Mouse (Mus musculus): ENCODE results near the gene Plaur. TPM values are rescaled to one million over a fixed set of nuclear protein-coding genes. Genes with fewer than 3 reads are reported as not detected.

Plaur gene
- polyA plus RNA-seq, 1 experiment from 2014 or later, result 7.8 TPM

DNA sequence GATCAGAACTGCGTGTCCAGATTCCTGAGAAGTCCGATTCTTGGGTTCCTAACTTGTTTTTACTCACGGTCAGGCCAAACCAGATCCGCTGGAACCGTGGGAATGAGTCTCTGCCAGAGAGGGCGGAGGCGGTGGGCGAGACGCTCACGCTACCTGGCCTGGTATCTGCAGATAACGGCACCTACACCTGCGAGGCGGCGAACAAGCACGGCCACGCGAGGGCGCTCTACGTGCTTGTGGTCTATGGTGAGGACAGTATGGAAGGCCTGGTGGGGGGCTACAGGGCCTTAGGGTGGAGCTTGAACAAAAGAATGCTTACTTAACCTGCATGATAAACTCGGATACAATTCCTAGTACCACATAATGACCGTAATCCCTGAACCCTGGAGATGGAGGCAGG lies 39.2 kb downstream of the Plaur start:
- ATAC-seq, result no peak
- Histone ChIP-seq H3K9ac (ENCODE audit: low read depth, low read length) (no peak overlapping the region), H3K4me1 (replicated peaks; ENCODE audit: control insufficient read depth, insufficient read depth, low read length) (no peaks in the 10 kb centered on the region), H3K27me3 (replicated peaks; ENCODE audit: control insufficient read depth, insufficient read depth, low read length) (peaks cover 24% of the 10 kb centered on the region), H3K4me3 (ENCODE audit: low read depth, low read length) (no peak overlapping the region), H3K4me2 (replicated peaks; ENCODE audit: low read depth) (no peak overlapping the region), H3K27ac (ENCODE audit: low read depth, low read length) (no peak overlapping the region), H3K36me3 (ENCODE audit: control insufficient read depth, insufficient read depth) (no peaks in the 10 kb centered on the region), H3K9me3 (ENCODE audit: control insufficient read depth) (no peaks in the 10 kb centered on the region)
- TF ChIP-seq CTCF (IDR thresholded peaks at IDR 0.05; ENCODE audit: low read depth), result peak; percentile 57
- 39% methylated on average over 21 of the region's 21 CpGs for WGBS

DNA sequence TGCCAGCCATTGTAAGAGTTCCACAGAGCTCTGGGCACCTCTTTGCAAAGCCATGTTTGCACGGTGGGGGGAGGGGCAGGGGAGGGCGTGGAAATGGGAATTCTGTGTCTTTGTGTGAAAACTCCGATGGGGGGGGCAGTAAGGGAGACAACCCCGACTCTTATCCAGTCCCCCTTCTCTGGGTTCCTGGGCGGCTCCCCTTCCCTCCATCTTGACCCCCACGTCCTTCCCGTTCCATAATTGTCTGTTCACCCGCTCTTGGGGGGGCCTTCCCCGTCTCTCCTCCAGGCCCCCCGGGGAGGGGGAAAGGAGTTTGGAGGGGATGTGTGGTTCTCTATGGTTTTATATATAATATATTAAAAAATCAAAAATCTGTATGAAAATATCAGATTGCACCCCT lies 41.7 kb downstream of the Plaur start:
- Histone ChIP-seq H3K4me3 (ENCODE audit: low read depth, low read length) (no peak overlapping the region), H3K4me1 (replicated peaks; ENCODE audit: control insufficient read depth, insufficient read depth, low read length) (no peaks in the 10 kb centered on the region), H3K4me2 (replicated peaks; ENCODE audit: low read depth) (no peak overlapping the region), H3K9ac (ENCODE audit: low read depth, low read length) (no peak overlapping the region), H3K27ac (ENCODE audit: low read depth, low read length) (no peak overlapping the region), H3K9me3 (ENCODE audit: control insufficient read depth) (no peaks in the 10 kb centered on the region), H3K27me3 (replicated peaks; ENCODE audit: control insufficient read depth, insufficient read depth, low read length) (peaks cover 17% of the 10 kb centered on the region), H3K36me3 (ENCODE audit: control insufficient read depth, insufficient read depth) (no peaks in the 10 kb centered on the region)
- TF ChIP-seq CTCF (IDR thresholded peaks at IDR 0.05; ENCODE audit: low read depth), result no peak
- ATAC-seq, result no peak
- 21% methylated on average over 10 of the region's 10 CpGs for WGBS

DNA sequence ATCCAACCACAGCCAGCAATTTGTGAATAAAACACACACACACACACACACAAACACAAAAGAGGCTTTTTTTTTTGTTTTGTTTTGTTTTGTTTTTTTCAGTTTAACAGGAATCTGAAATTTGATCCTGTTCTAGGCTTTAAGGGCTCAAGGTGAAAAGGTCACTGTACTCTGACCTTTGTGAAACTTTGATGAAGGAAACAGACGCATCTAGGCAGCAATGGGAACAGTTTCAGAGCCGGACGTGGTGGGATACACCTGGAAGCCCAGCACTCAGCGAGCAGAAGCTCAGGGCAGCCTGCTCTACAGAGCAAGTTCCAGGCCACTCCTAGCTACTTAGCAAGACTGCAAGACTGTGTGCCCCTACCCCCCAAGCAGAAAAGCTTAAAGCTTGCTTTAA lies 42.6 kb downstream of the Plaur start:
- no peaks in the 10 kb centered on the region for H3K4me1 ChIP-seq (replicated peaks; ENCODE audit: control insufficient read depth, insufficient read depth, low read length)
- ATAC-seq, result no peak
- no peak overlapping the region for H3K4me2 ChIP-seq (replicated peaks; ENCODE audit: low read depth)
- no peak for TF ChIP-seq CTCF (IDR thresholded peaks at IDR 0.05; ENCODE audit: low read depth)
- peaks cover 8% of the 10 kb centered on the region for H3K27me3 ChIP-seq (replicated peaks; ENCODE audit: control insufficient read depth, insufficient read depth, low read length)
- no peak overlapping the region for H3K27ac ChIP-seq (ENCODE audit: low read depth, low read length)
- H3K9me3 ChIP-seq (ENCODE audit: control insufficient read depth), result no peaks in the 10 kb centered on the region
- H3K36me3 ChIP-seq (ENCODE audit: control insufficient read depth, insufficient read depth), result no peaks in the 10 kb centered on the region
- no peak overlapping the region for H3K4me3 ChIP-seq (ENCODE audit: low read depth, low read length)
- H3K9ac ChIP-seq (ENCODE audit: low read depth, low read length), result no peak overlapping the region
- WGBS, result 24% methylated on average over 4 of the region's 4 CpGs

DNA sequence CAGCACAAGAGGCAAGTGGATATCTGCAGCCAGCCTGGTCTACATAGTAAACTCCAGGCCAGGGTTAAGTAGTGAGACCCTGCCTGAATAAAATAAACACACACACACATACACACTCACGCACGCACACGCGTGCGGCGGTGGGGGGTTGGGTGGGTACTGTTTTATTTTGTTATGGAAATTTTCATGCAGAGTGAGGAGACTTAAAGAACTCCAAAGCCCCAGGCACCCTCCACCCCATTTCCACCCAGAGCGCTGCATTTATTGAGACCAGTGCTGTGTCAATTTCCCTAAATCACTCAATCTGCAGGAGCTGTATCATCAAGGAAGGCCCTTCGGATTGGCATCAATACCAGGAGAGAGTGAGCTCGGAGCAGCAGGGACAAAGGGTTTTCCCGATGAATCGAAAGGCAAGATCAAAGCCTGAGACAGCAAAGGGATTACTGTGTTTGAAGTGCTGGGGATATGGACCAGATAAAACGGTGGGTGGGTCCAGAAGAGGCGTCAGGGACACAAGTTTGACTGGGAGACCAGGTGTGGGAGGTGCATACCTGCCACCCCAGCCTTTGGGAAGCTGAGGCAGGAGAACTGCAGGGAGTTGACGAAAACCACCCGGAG lies 43.3 kb downstream of the Plaur start:
- H3K4me2 ChIP-seq (replicated peaks; ENCODE audit: low read depth), result peak overlapping the region; percentile 89; the same call in 1 of the 2 replicates

DNA sequence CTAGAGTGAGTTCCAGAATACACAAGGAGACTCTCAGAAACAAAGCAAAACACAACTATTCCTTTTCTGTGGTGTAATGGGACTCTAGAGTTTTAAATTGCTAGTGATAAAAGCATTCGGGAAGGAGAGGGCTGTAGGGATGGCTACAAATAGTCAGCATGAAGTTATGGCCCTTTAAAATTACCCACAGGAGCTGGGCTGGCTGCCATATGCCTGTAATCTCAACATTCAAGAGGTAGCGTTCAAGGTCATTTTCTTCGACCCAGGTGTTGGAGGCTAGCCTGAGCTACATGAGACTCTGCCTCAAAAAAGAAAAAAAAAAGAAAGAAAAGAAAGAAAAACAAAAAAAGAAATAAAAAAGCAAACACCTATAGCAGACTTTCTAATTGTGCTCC lies 43.8 kb downstream of the Plaur start:
- no peak overlapping the region; the same call in 1 of the 2 replicates for H3K4me3 ChIP-seq (ENCODE audit: low read depth, low read length)
- H3K27ac ChIP-seq (ENCODE audit: low read depth, low read length), result no peak overlapping the region
- no peak overlapping the region for H3K9ac ChIP-seq (ENCODE audit: low read depth, low read length)
- H3K9me3 ChIP-seq (ENCODE audit: control insufficient read depth), result no peaks in the 10 kb centered on the region
- no peaks in the 10 kb centered on the region for H3K27me3 ChIP-seq (replicated peaks; ENCODE audit: control insufficient read depth, insufficient read depth, low read length)
- no peaks in the 10 kb centered on the region for H3K36me3 ChIP-seq (ENCODE audit: control insufficient read depth, insufficient read depth)
- peak overlapping the region; percentile 89 for H3K4me2 ChIP-seq (replicated peaks; ENCODE audit: low read depth)
- H3K4me1 ChIP-seq (replicated peaks; ENCODE audit: control insufficient read depth, insufficient read depth, low read length), result no peaks in the 10 kb centered on the region
- ATAC-seq, result no peak
- WGBS, result 16% methylated on average over 3 of the region's 3 CpGs
- no peak for TF ChIP-seq CTCF (IDR thresholded peaks at IDR 0.05; ENCODE audit: low read depth)

More for the DNA sequence above, 43.3 kb downstream of the Plaur start:
- no peak for TF ChIP-seq CTCF (IDR thresholded peaks at IDR 0.05; ENCODE audit: low read depth)
- no peaks in the 10 kb centered on the region for H3K36me3 ChIP-seq (ENCODE audit: control insufficient read depth, insufficient read depth)
- H3K4me1 ChIP-seq (replicated peaks; ENCODE audit: control insufficient read depth, insufficient read depth, low read length), result no peaks in the 10 kb centered on the region
- H3K9me3 ChIP-seq (ENCODE audit: control insufficient read depth), result no peaks in the 10 kb centered on the region
- no peak overlapping the region for H3K4me3 ChIP-seq (ENCODE audit: low read depth, low read length)
- H3K27ac ChIP-seq (ENCODE audit: low read depth, low read length), result no peak overlapping the region
- H3K27me3 ChIP-seq (replicated peaks; ENCODE audit: control insufficient read depth, insufficient read depth, low read length), result peaks cover 2% of the 10 kb centered on the region; the same call in 1 of the 2 replicates
- H3K9ac ChIP-seq (ENCODE audit: low read depth, low read length), result no peak overlapping the region
- WGBS, result 35% methylated on average over 15 of the region's 15 CpGs
- no peak for ATAC-seq

DNA sequence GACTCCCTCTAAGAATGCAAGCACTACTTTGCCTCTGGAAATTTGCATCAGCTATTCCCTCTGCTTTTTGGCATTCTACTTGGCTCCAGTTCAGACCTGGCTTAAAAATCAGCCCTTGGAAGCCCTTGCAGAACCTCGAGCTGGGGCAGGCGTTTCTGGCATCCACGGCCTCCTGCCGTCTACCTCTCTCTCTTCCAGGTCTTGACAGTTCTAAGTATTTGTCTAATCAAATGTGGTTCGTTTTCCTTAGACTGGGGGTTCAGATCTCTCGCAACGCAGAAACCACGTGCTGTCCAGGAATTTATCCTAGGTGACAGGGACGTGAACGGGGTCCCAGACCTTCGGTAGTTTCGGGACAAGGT lies 44.2 kb downstream of the Plaur start:
- Histone ChIP-seq H3K4me2 (replicated peaks; ENCODE audit: low read depth) (peak overlapping the region; percentile 89), H3K4me3 (ENCODE audit: low read depth, low read length) (peak overlapping the region; percentile 57), H3K27ac (ENCODE audit: low read depth, low read length) (no peak overlapping the region), H3K36me3 (ENCODE audit: control insufficient read depth, insufficient read depth) (no peaks in the 10 kb centered on the region), H3K27me3 (replicated peaks; ENCODE audit: control insufficient read depth, insufficient read depth, low read length) (no peaks in the 10 kb centered on the region), H3K4me1 (replicated peaks; ENCODE audit: control insufficient read depth, insufficient read depth, low read length) (no peaks in the 10 kb centered on the region), H3K9ac (ENCODE audit: low read depth, low read length) (peak overlapping the region; percentile 80), H3K9me3 (ENCODE audit: control insufficient read depth) (no peaks in the 10 kb centered on the region)
- no peak for TF ChIP-seq CTCF (IDR thresholded peaks at IDR 0.05; ENCODE audit: low read depth)
- no peak for ATAC-seq
- 3% methylated on average over 12 of the region's 12 CpGs for WGBS

Measured in intestine, postnatal 0 days (tissue).